Mouse (Mus musculus): ENCODE results near the gene Adad2. TPM values are rescaled to one million over a fixed set of nuclear protein-coding genes. Genes with fewer than 3 reads are reported as not detected.

Gene Adad2
- not detected in 2 replicates for polyA plus RNA-seq (2014; fragmentation: Nextera tagmentation; extraction: Ambion mirVana)

DNA sequence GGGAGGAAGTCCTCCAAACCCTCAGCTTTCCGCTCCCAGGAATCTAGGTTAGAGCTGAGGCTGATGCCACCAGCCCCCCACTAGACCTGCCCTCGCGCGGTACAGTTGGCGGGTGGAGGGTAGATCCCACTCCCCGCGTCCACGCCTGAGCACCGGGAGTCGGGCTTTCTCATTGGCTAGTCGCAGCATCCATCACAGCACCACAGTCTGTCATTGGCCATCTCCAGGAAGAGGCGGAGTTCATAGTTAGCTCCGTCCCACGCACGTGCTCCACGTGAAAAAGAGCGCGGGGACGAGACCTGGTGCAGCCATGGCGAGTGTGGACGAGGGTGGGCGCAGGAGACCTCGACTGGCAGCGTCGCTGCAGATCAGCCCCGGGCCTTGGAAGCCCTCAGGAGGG, at the start of gene Adad2:
TSS of gene Adad2 (plus strand) at position 277 of the 400 bp plus-strand sequence.
- H3K4me1 ChIP-seq (replicated peaks; ENCODE audit: control insufficient read depth, insufficient read depth, low read length): no peaks in the 10 kb centered on the region
- no peak within 1 kb of the TSS for H3K9ac ChIP-seq (ENCODE audit: low read depth, low read length)
- DNase-seq (ENCODE audit: low spot score) (no peak), ATAC-seq (replicated peaks; ENCODE audit: low FRiP score) (no peak)
- 73% methylated on average over 26 of the region's 26 CpGs for WGBS
- no peak within 1 kb of the TSS for H3K4me3 ChIP-seq (ENCODE audit: low read depth, low read length)
- H3K9me3 ChIP-seq (ENCODE audit: control insufficient read depth, low read length): peaks cover 3% of the 10 kb centered on the region; the same call in 1 of the 2 replicates
- peaks cover 8% of the 10 kb centered on the region; the same call in 1 of the 2 replicates for H3K27me3 ChIP-seq (replicated peaks; ENCODE audit: control insufficient read depth, insufficient read depth, low read length)
- H3K27ac ChIP-seq (ENCODE audit: low read depth, low read length): no peak within 1 kb of the TSS
- H3K36me3 ChIP-seq (ENCODE audit: control insufficient read depth, insufficient read depth, low read length): no peaks in the 10 kb centered on the region
- no peak within 1 kb of the TSS for H3K4me2 ChIP-seq

DNA sequence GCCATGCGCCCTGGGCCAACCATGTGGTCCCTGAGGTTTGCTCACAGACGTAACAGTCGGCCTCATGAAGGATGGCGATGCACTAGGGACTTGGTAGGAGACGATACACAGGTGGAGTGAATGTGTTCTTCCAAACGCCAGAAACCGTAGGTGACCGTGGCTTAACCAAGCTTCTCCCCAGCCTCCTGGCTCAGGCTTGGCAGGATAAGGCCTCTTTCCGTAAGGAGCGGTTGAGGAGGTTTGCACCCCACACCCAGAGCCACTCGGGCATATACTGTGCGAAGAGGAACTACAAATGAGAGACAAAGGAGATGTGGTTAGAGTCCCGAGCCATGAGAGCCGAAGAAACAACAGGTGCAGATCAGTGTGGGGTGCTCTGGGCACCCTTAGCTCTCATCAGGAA, 48.7 kb upstream of the Adad2 start:
- Histone ChIP-seq H3K4me2 (no peak overlapping the region), H3K27me3 (replicated peaks; ENCODE audit: control insufficient read depth, insufficient read depth, low read length) (no peaks in the 10 kb centered on the region), H3K9ac (ENCODE audit: low read depth, low read length) (no peak overlapping the region), H3K27ac (ENCODE audit: low read depth, low read length) (no peak overlapping the region), H3K4me3 (ENCODE audit: low read depth, low read length) (no peak overlapping the region), H3K4me1 (replicated peaks; ENCODE audit: control insufficient read depth, insufficient read depth, low read length) (no peaks in the 10 kb centered on the region; the same call in 1 of the 2 replicates), H3K36me3 (ENCODE audit: control insufficient read depth, insufficient read depth, low read length) (peaks cover 12% of the 10 kb centered on the region), H3K9me3 (ENCODE audit: control insufficient read depth, low read length) (no peaks in the 10 kb centered on the region)
- ATAC-seq (replicated peaks; ENCODE audit: low FRiP score) (no peak), DNase-seq (ENCODE audit: low spot score) (no peak)
- 88% methylated on average over 14 of the region's 14 CpGs for WGBS

DNA sequence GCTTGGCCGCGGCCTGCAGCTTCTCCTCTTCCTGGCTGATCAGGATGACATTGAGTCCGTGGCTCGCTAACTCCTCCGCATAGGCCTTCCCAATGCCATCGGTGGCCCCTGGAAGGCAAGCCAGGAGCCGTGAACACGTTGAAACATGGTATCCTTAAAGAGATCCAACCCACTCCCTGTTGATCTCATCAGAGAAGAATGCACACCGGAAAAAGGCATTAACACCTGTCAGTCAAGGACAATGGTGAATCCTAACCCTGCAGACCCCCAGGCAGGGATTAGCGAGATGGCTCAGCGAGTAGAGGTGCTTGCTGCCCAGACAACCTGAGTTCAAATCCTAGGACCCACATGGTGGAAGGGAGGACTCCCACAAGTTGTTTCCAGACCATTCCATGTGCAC, 46.2 kb upstream of the Adad2 start:
- Histone ChIP-seq H3K27ac (ENCODE audit: low read depth, low read length) (no peak overlapping the region), H3K9ac (ENCODE audit: low read depth, low read length) (no peak overlapping the region), H3K4me3 (ENCODE audit: low read depth, low read length) (no peak overlapping the region), H3K36me3 (ENCODE audit: control insufficient read depth, insufficient read depth, low read length) (peaks cover 12% of the 10 kb centered on the region), H3K4me2 (no peak overlapping the region), H3K27me3 (replicated peaks; ENCODE audit: control insufficient read depth, insufficient read depth, low read length) (no peaks in the 10 kb centered on the region), H3K9me3 (ENCODE audit: control insufficient read depth, low read length) (no peaks in the 10 kb centered on the region), H3K4me1 (replicated peaks; ENCODE audit: control insufficient read depth, insufficient read depth, low read length) (peaks cover 3% of the 10 kb centered on the region; the same call in 1 of the 2 replicates)
- DNase-seq (ENCODE audit: low spot score) (no peak), ATAC-seq (replicated peaks; ENCODE audit: low FRiP score) (no peak)
- 80% methylated on average over 11 of the region's 11 CpGs for WGBS

DNA sequence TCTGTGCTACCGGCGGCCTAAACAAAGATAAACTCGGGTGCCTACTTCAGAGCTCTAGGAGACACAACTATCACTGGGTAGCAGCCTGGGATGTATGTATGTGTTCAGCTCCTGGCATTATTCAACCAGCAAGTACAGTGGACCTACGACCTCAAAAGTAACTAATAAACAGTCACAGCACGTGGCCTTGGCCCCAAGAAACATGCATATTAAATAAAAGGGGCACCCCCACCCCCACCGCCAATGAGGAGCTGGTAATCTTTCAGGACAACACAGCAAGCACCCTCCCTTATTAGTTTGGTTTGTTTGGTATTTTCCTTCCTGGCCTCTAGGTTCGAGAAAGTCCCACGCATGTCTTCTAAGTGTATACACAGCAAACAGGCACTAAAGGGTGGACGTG, 44.3 kb upstream of the Adad2 start:
- H3K9ac ChIP-seq (ENCODE audit: low read depth, low read length): no peak overlapping the region
- H3K4me1 ChIP-seq (replicated peaks; ENCODE audit: control insufficient read depth, insufficient read depth, low read length): peaks cover 11% of the 10 kb centered on the region
- no peak for DNase-seq (ENCODE audit: low spot score)
- no peak overlapping the region for H3K27ac ChIP-seq (ENCODE audit: low read depth, low read length)
- H3K4me2 ChIP-seq: no peak overlapping the region
- H3K4me3 ChIP-seq (ENCODE audit: low read depth, low read length): no peak overlapping the region
- H3K27me3 ChIP-seq (replicated peaks; ENCODE audit: control insufficient read depth, insufficient read depth, low read length): no peaks in the 10 kb centered on the region
- ATAC-seq (replicated peaks; ENCODE audit: low FRiP score): no peak
- WGBS: 83% methylated on average over 9 of the region's 9 CpGs
- H3K9me3 ChIP-seq (ENCODE audit: control insufficient read depth, low read length): no peaks in the 10 kb centered on the region
- H3K36me3 ChIP-seq (ENCODE audit: control insufficient read depth, insufficient read depth, low read length): peaks cover 10% of the 10 kb centered on the region; the same call in 1 of the 2 replicates

DNA sequence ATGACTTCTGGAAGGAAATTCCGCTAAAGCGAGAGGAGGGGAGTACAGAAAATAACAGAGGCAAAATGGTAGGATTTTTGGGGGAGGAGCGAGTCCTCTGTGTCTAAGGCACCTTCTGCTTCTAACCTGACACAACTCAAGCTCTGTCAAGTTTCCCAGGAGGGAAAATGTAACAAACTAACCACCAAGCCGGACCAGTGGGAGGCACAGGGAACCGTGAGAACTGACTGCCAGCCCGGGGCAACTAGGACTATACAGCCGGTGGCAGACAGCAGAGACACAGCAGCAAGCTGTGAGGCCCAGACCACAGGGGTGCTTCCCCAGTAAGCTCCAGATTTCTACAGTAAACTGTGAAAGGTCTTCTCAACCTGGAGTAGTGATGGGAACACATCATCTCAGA, 43.6 kb upstream of the Adad2 start:
- 67% methylated on average over 7 of the region's 7 CpGs for WGBS

DNA sequence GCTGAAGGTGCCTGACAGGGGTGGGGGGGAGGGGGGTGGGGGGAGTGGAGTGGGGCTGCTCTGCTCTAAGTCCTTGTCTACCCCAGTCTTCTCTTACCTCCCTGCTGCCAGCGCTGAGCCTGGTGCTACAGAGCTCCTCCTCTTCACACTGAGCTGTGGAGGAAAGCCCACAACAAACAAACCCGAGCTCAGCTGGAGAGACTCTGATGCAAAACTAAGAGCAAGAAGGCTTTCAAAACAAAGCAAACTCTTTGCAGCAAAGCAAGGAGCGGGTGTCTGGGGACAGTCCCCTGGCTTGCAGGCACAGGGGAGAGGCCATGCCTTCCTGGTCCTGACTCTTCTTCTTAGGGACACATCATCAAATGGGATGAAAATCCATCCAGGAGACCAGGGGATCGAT, 42.7 kb upstream of the Adad2 start:
- no peak for DNase-seq (ENCODE audit: low spot score)
- no peak for ATAC-seq (replicated peaks; ENCODE audit: low FRiP score)
- WGBS: 42% methylated on average over 4 of the region's 4 CpGs

More for the DNA sequence above, 43.6 kb upstream of the Adad2 start:
- H3K4me2 ChIP-seq: no peak overlapping the region
- peaks cover 10% of the 10 kb centered on the region; the same call in 1 of the 2 replicates for H3K36me3 ChIP-seq (ENCODE audit: control insufficient read depth, insufficient read depth, low read length)
- H3K4me1 ChIP-seq (replicated peaks; ENCODE audit: control insufficient read depth, insufficient read depth, low read length): peaks cover 18% of the 10 kb centered on the region
- no peak overlapping the region for H3K4me3 ChIP-seq (ENCODE audit: low read depth, low read length)
- no peak overlapping the region for H3K9ac ChIP-seq (ENCODE audit: low read depth, low read length)
- H3K9me3 ChIP-seq (ENCODE audit: control insufficient read depth, low read length): no peaks in the 10 kb centered on the region
- no peak for ATAC-seq (replicated peaks; ENCODE audit: low FRiP score)
- DNase-seq (ENCODE audit: low spot score): no peak
- no peaks in the 10 kb centered on the region for H3K27me3 ChIP-seq (replicated peaks; ENCODE audit: control insufficient read depth, insufficient read depth, low read length)
- H3K27ac ChIP-seq (ENCODE audit: low read depth, low read length): no peak overlapping the region

DNA sequence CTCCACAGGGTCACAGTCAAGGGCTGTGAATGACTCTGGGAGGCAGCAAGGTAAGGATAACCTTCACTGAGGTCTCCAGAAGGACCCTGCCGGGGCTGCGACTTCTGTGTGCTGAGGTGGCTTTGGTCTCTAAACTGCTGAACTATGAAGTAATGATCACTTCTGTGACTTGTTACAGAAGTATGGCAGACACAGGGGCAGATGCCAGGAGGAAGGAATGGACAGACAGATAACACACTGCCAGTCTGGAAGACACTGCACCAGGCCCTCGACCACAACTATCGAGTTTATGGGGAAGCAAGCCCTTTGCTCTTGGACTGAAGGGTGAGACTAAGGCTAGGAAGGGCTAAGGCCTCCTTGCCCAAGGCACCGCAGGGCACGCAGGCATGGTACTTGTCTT, 41.4 kb upstream of the Adad2 start:
- H3K9ac ChIP-seq (ENCODE audit: low read depth, low read length): no peak overlapping the region

More for the DNA sequence above, 42.7 kb upstream of the Adad2 start:
- no peaks in the 10 kb centered on the region for H3K9me3 ChIP-seq (ENCODE audit: control insufficient read depth, low read length)
- no peak overlapping the region for H3K4me2 ChIP-seq
- H3K9ac ChIP-seq (ENCODE audit: low read depth, low read length): no peak overlapping the region
- H3K27me3 ChIP-seq (replicated peaks; ENCODE audit: control insufficient read depth, insufficient read depth, low read length): no peaks in the 10 kb centered on the region
- no peak overlapping the region for H3K27ac ChIP-seq (ENCODE audit: low read depth, low read length)
- peaks cover 7% of the 10 kb centered on the region; the same call in 1 of the 2 replicates for H3K36me3 ChIP-seq (ENCODE audit: control insufficient read depth, insufficient read depth, low read length)
- no peak overlapping the region for H3K4me3 ChIP-seq (ENCODE audit: low read depth, low read length)
- peaks cover 19% of the 10 kb centered on the region for H3K4me1 ChIP-seq (replicated peaks; ENCODE audit: control insufficient read depth, insufficient read depth, low read length)

DNA sequence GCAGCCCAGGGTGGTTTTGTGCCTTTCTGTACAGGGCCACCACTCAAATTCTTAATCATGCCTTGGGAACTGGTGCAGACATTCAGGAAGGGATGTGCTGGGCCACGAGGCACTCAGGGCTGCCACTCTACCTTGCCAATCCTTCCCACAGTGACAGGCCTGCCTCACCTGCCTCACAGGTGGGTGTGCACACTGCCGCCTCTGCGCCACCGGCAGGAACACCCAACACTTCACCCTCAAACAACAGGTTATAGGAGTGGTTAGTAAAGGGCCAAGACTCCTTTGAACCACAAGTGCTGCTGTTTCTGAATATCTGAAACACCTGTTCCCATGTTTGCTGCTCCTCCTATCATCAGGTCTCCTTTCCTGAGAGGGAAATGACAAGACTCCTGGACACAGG, 40.1 kb upstream of the Adad2 start:
- 73% methylated on average over 4 of the region's 4 CpGs for WGBS
- H3K9me3 ChIP-seq (ENCODE audit: control insufficient read depth, low read length): no peaks in the 10 kb centered on the region
- no peak overlapping the region for H3K4me2 ChIP-seq
- DNase-seq (ENCODE audit: low spot score) (no peak), ATAC-seq (replicated peaks; ENCODE audit: low FRiP score) (no peak)
- no peak overlapping the region for H3K9ac ChIP-seq (ENCODE audit: low read depth, low read length)
- no peak overlapping the region for H3K4me3 ChIP-seq (ENCODE audit: low read depth, low read length)
- no peak overlapping the region for H3K27ac ChIP-seq (ENCODE audit: low read depth, low read length)
- peaks cover 22% of the 10 kb centered on the region for H3K4me1 ChIP-seq (replicated peaks; ENCODE audit: control insufficient read depth, insufficient read depth, low read length)
- no peaks in the 10 kb centered on the region for H3K27me3 ChIP-seq (replicated peaks; ENCODE audit: control insufficient read depth, insufficient read depth, low read length)
- H3K36me3 ChIP-seq (ENCODE audit: control insufficient read depth, insufficient read depth, low read length): no peaks in the 10 kb centered on the region

More for the DNA sequence above, 41.4 kb upstream of the Adad2 start:
- Histone ChIP-seq H3K36me3 (ENCODE audit: control insufficient read depth, insufficient read depth, low read length) (peaks cover 1% of the 10 kb centered on the region; the same call in 1 of the 2 replicates), H3K27me3 (replicated peaks; ENCODE audit: control insufficient read depth, insufficient read depth, low read length) (no peaks in the 10 kb centered on the region), H3K4me1 (replicated peaks; ENCODE audit: control insufficient read depth, insufficient read depth, low read length) (peaks cover 22% of the 10 kb centered on the region), H3K27ac (ENCODE audit: low read depth, low read length) (no peak overlapping the region), H3K9me3 (ENCODE audit: control insufficient read depth, low read length) (no peaks in the 10 kb centered on the region), H3K4me3 (ENCODE audit: low read depth, low read length) (no peak overlapping the region), H3K4me2 (no peak overlapping the region)
- 64% methylated on average over 6 of the region's 6 CpGs for WGBS
- DNase-seq (ENCODE audit: low spot score) (no peak), ATAC-seq (replicated peaks; ENCODE audit: low FRiP score) (no peak)

Data from liver, embryonic 11.5 days (tissue).